Mouse (Mus musculus): ENCODE data around the gene Emilin3. TPM values are rescaled to one million over a fixed set of nuclear protein-coding genes. Genes with fewer than 3 reads are reported as not detected.
A peak's percentile ranks its signal among the peaks of the same experiment; 100 is the strongest.

Emilin3 gene
- polyA plus RNA-seq, 1 experiment, result 0.70 TPM

GRCm38 (mm10) chr2:160884830-160885229, 27.3 kb downstream of the Emilin3 start:
- no peaks in the 10 kb centered on the region for H3K4me1 ChIP-seq (ENCODE audit: control insufficient read depth, insufficient read depth, low read length)
- no peak for TF ChIP-seq POLR2A (IDR thresholded peaks at IDR 0.05; ENCODE audit: insufficient read depth, low read length)
- TF ChIP-seq CTCF (IDR thresholded peaks at IDR 0.05; ENCODE audit: low read depth, low read length), result peak; percentile 77
- no peaks in the 10 kb centered on the region for H3K36me3 ChIP-seq (ENCODE audit: control insufficient read depth, insufficient read depth, low read length, poor library complexity, severe bottlenecking)
- no peak overlapping the region for H3K9ac ChIP-seq (ENCODE audit: low read depth, poor library complexity, severe bottlenecking)
- H3K9me3 ChIP-seq (replicated peaks; ENCODE audit: control insufficient read depth, insufficient read depth, low read length, poor library complexity, severe bottlenecking), result no peaks in the 10 kb centered on the region
- no peak overlapping the region for H3K4me3 ChIP-seq (ENCODE audit: low read depth, low read length)
- no peak overlapping the region for H3K27ac ChIP-seq (ENCODE audit: insufficient read depth, low read length)
- no peaks in the 10 kb centered on the region for H3K27me3 ChIP-seq (ENCODE audit: control insufficient read depth, insufficient read depth, low read length, poor library complexity, severe bottlenecking)

- H3K27ac ChIP-seq (ENCODE audit: insufficient read depth, low read length), result no peak overlapping the region
- H3K4me3 ChIP-seq (ENCODE audit: low read depth, low read length), result no peak overlapping the region
- H3K36me3 ChIP-seq (ENCODE audit: control insufficient read depth, insufficient read depth, low read length, poor library complexity, severe bottlenecking), result no peaks in the 10 kb centered on the region
- TF ChIP-seq EP300 (IDR thresholded peaks at IDR 0.05; ENCODE audit: insufficient read depth, low read depth, low read length) (no peak), POLR2A (IDR thresholded peaks at IDR 0.05; ENCODE audit: insufficient read depth, low read length) (no peak), CTCF (IDR thresholded peaks at IDR 0.05; ENCODE audit: low read depth, low read length) (no peak)
- H3K9me3 ChIP-seq (replicated peaks; ENCODE audit: control insufficient read depth, insufficient read depth, low read length, poor library complexity, severe bottlenecking), result no peaks in the 10 kb centered on the region
- H3K27me3 ChIP-seq (ENCODE audit: control insufficient read depth, insufficient read depth, low read length, poor library complexity, severe bottlenecking), result no peaks in the 10 kb centered on the region
- no peaks in the 10 kb centered on the region for H3K4me1 ChIP-seq (ENCODE audit: control insufficient read depth, insufficient read depth, low read length)
- H3K9ac ChIP-seq (ENCODE audit: low read depth, poor library complexity, severe bottlenecking), result no peak overlapping the region
These were observed 28.2 kb downstream of the Emilin3 start for GRCm38 (mm10) chr2:160883912-160884311.

GRCm38 (mm10) chr2:160882436-160882835, 29.7 kb downstream of the Emilin3 start:
- no peaks in the 10 kb centered on the region for H3K36me3 ChIP-seq (ENCODE audit: control insufficient read depth, insufficient read depth, low read length, poor library complexity, severe bottlenecking)
- H3K27ac ChIP-seq (ENCODE audit: insufficient read depth, low read length), result no peak overlapping the region
- H3K9me3 ChIP-seq (replicated peaks; ENCODE audit: control insufficient read depth, insufficient read depth, low read length, poor library complexity, severe bottlenecking), result no peaks in the 10 kb centered on the region
- H3K9ac ChIP-seq (ENCODE audit: low read depth, poor library complexity, severe bottlenecking), result no peak overlapping the region
- no peak for TF ChIP-seq CTCF (IDR thresholded peaks at IDR 0.05; ENCODE audit: low read depth, low read length)
- no peak for TF ChIP-seq EP300 (IDR thresholded peaks at IDR 0.05; ENCODE audit: insufficient read depth, low read depth, low read length)
- no peak for TF ChIP-seq POLR2A (IDR thresholded peaks at IDR 0.05; ENCODE audit: insufficient read depth, low read length)
- H3K4me3 ChIP-seq (ENCODE audit: low read depth, low read length), result no peak overlapping the region
- H3K27me3 ChIP-seq (ENCODE audit: control insufficient read depth, insufficient read depth, low read length, poor library complexity, severe bottlenecking), result no peaks in the 10 kb centered on the region
- H3K4me1 ChIP-seq (ENCODE audit: control insufficient read depth, insufficient read depth, low read length), result no peaks in the 10 kb centered on the region

- Histone ChIP-seq H3K4me3 (ENCODE audit: low read depth, low read length) (no peak overlapping the region), H3K9ac (ENCODE audit: low read depth, poor library complexity, severe bottlenecking) (no peak overlapping the region), H3K4me1 (ENCODE audit: control insufficient read depth, insufficient read depth, low read length) (no peaks in the 10 kb centered on the region), H3K36me3 (ENCODE audit: control insufficient read depth, insufficient read depth, low read length, poor library complexity, severe bottlenecking) (no peaks in the 10 kb centered on the region), H3K9me3 (replicated peaks; ENCODE audit: control insufficient read depth, insufficient read depth, low read length, poor library complexity, severe bottlenecking) (no peaks in the 10 kb centered on the region), H3K27ac (ENCODE audit: insufficient read depth, low read length) (no peak overlapping the region), H3K27me3 (ENCODE audit: control insufficient read depth, insufficient read depth, low read length, poor library complexity, severe bottlenecking) (no peaks in the 10 kb centered on the region)
- no peak for TF ChIP-seq EP300 (IDR thresholded peaks at IDR 0.05; ENCODE audit: insufficient read depth, low read depth, low read length)
- TF ChIP-seq CTCF (IDR thresholded peaks at IDR 0.05; ENCODE audit: low read depth, low read length), result no peak
- TF ChIP-seq POLR2A (IDR thresholded peaks at IDR 0.05; ENCODE audit: insufficient read depth, low read length), result no peak
These were observed 30.5 kb downstream of the Emilin3 start for GRCm38 (mm10) chr2:160881462-160882101.

GRCm38 (mm10) chr2:160880453-160881195, 31.5 kb downstream of the Emilin3 start, which contains the start of gene Lpin3:
TSS of gene Lpin3 (plus strand) at chr2:160880670.
- TF ChIP-seq EP300 (IDR thresholded peaks at IDR 0.05; ENCODE audit: insufficient read depth, low read depth, low read length) (no peak), POLR2A (IDR thresholded peaks at IDR 0.05; ENCODE audit: insufficient read depth, low read length) (no peak), CTCF (IDR thresholded peaks at IDR 0.05; ENCODE audit: low read depth, low read length) (no peak)
- no peak within 1 kb of the TSS for H3K4me3 ChIP-seq (ENCODE audit: low read depth, low read length)
- no peak within 1 kb of the TSS for H3K27ac ChIP-seq (ENCODE audit: insufficient read depth, low read length)
- H3K4me1 ChIP-seq (ENCODE audit: control insufficient read depth, insufficient read depth, low read length), result no peaks in the 10 kb centered on the region
- H3K36me3 ChIP-seq (ENCODE audit: control insufficient read depth, insufficient read depth, low read length, poor library complexity, severe bottlenecking), result no peaks in the 10 kb centered on the region
- no peaks in the 10 kb centered on the region for H3K27me3 ChIP-seq (ENCODE audit: control insufficient read depth, insufficient read depth, low read length, poor library complexity, severe bottlenecking)
- H3K9me3 ChIP-seq (replicated peaks; ENCODE audit: control insufficient read depth, insufficient read depth, low read length, poor library complexity, severe bottlenecking), result peaks cover 4% of the 10 kb centered on the region; the same call in 1 of the 2 replicates
- no peak within 1 kb of the TSS for H3K9ac ChIP-seq (ENCODE audit: low read depth, poor library complexity, severe bottlenecking)

- TF ChIP-seq POLR2A (IDR thresholded peaks at IDR 0.05; ENCODE audit: insufficient read depth, low read length) (no peak), CTCF (IDR thresholded peaks at IDR 0.05; ENCODE audit: low read depth, low read length) (no peak), EP300 (IDR thresholded peaks at IDR 0.05; ENCODE audit: insufficient read depth, low read depth, low read length) (no peak)
These were observed 36.0 kb downstream of the Emilin3 start for GRCm38 (mm10) chr2:160876115-160876514.

More at GRCm38 (mm10) chr2:160876115-160876514, 36.0 kb downstream of the Emilin3 start:
- Histone ChIP-seq H3K4me3 (ENCODE audit: low read depth, low read length) (no peak overlapping the region), H3K27me3 (ENCODE audit: control insufficient read depth, insufficient read depth, low read length, poor library complexity, severe bottlenecking) (peaks cover 4% of the 10 kb centered on the region; the same call in 1 of the 2 replicates), H3K27ac (ENCODE audit: insufficient read depth, low read length) (no peak overlapping the region), H3K9ac (ENCODE audit: low read depth, poor library complexity, severe bottlenecking) (no peak overlapping the region), H3K4me1 (ENCODE audit: control insufficient read depth, insufficient read depth, low read length) (no peaks in the 10 kb centered on the region), H3K36me3 (ENCODE audit: control insufficient read depth, insufficient read depth, low read length, poor library complexity, severe bottlenecking) (no peaks in the 10 kb centered on the region), H3K9me3 (replicated peaks; ENCODE audit: control insufficient read depth, insufficient read depth, low read length, poor library complexity, severe bottlenecking) (peaks cover 4% of the 10 kb centered on the region; the same call in 1 of the 2 replicates)

Data from ES-Bruce4 (cell line).